Mouse (Mus musculus): Measurements from ENCODE around the gene Apeh. TPM values are rescaled to one million over a fixed set of nuclear protein-coding genes. Genes with fewer than 3 reads are reported as not detected.

Gene Apeh
- total and polyA plus RNA-seq, 3 experiments, result 69.0 to 76.1 TPM; not detected in 1

GRCm38 (mm10) chr9:108094998-108095411 lies 599 bp upstream of the Apeh start:
- Histone ChIP-seq H3K27me3 (ENCODE audit: control insufficient read depth in 1 of 2, insufficient read depth in 2 of 2, low read length in 2 of 2) (no peaks in the 10 kb centered on the region), H3K4me1 (ENCODE audit: control insufficient read depth in 1 of 2, insufficient read depth in 2 of 2, low read length in 2 of 2) (peaks cover 3 to 10% of the 10 kb centered on the region in 2 experiments; a peak in 3 of 4 replicates), H3K4me3 (ENCODE audit: control insufficient read depth in 1 of 2, insufficient read depth in 1 of 2, low read depth in 2 of 2, low read length in 2 of 2) (peak overlapping the region; percentile 66 to 77), H3K79me2 (ENCODE audit: control insufficient read depth, insufficient read depth, low read length, poor library complexity) (peaks cover 10% of the 10 kb centered on the region), H3K27ac (ENCODE audit: control insufficient read depth, low read depth, low read length) (peak overlapping the region; percentile 85), H3K36me3 (ENCODE audit: control insufficient read depth in 1 of 2, insufficient read depth in 2 of 2, low read length in 2 of 2) (no peaks in the 10 kb centered on the region; a peak in 1 of 4 replicates), H3K9me3 (replicated peaks; ENCODE audit: insufficient read depth, low read length) (no peaks in the 10 kb centered on the region), H3K9ac (ENCODE audit: control insufficient read depth, low read depth, low read length, poor library complexity, severe bottlenecking) (peak overlapping the region; percentile 69)
- peak; percentile 50; the same call in 1 of the 2 replicates for TF ChIP-seq SIN3A (IDR thresholded peaks at IDR 0.05; ENCODE audit: low read length)
- TF ChIP-seq MAFK (IDR thresholded peaks at IDR 0.05; ENCODE audit: borderline replicate concordance, low read depth, low read length), result no peak
- peak; percentile 56; the same call in 1 of the 2 replicates for TF ChIP-seq ETS1 (IDR thresholded peaks at IDR 0.05; ENCODE audit: low read depth, low read length)
- TF ChIP-seq CTCF (IDR thresholded peaks at IDR 0.05 in 2 of 3, conservative IDR thresholded peaks at IDR 0.05 in 1 of 3; ENCODE audit: control insufficient read depth in 1 of 3, insufficient read depth in 1 of 3, low read depth in 2 of 3, low read length in 3 of 3, poor library complexity in 1 of 3, severe bottlenecking in 1 of 3), result no peak
- peak; percentile 86 for TF ChIP-seq TCF12 (IDR thresholded peaks at IDR 0.05; ENCODE audit: low read depth, low read length)
- TF ChIP-seq MAZ (IDR thresholded peaks at IDR 0.05; ENCODE audit: low read depth, low read length), result peak; percentile 22; the same call in 1 of the 2 replicates
- peak; percentile 58 to 85 for TF ChIP-seq EP300 (IDR thresholded peaks at IDR 0.05; ENCODE audit: low read depth in 1 of 2, low read length in 2 of 2)
- TF ChIP-seq JUND (IDR thresholded peaks at IDR 0.05; ENCODE audit: low read depth, low read length), result no peak
- 0 out of 2 replicates have a peak, but pooled peaks have one; percentile 27 for TF ChIP-seq TBP (IDR thresholded peaks at IDR 0.05; ENCODE audit: low read depth, low read length)
- peak; percentile 70 for TF ChIP-seq GATA1 (IDR thresholded peaks at IDR 0.05; ENCODE audit: low read depth, low read length)
- TF ChIP-seq ZMIZ1 (IDR thresholded peaks at IDR 0.05; ENCODE audit: low read depth, low read length), result no peak; the same call in 1 of the 2 replicates
- TF ChIP-seq POLR2A (IDR thresholded peaks at IDR 0.05; ENCODE audit: control insufficient read depth in 1 of 2, insufficient read depth in 1 of 2, low read depth in 1 of 2, low read length in 2 of 2, poor library complexity in 1 of 2), result peak in 1 of 2 experiments; percentile 35; a peak in 1 of 4 replicates
- no peak for TF ChIP-seq MYC (IDR thresholded peaks at IDR 0.05; ENCODE audit: low read depth, low read length)
- TF ChIP-seq TAL1 (IDR thresholded peaks at IDR 0.05; ENCODE audit: low read length), result peak; percentile 91
- DNase-seq (ENCODE audit: low read depth, low spot score), result peak; percentile 86

DNA sequence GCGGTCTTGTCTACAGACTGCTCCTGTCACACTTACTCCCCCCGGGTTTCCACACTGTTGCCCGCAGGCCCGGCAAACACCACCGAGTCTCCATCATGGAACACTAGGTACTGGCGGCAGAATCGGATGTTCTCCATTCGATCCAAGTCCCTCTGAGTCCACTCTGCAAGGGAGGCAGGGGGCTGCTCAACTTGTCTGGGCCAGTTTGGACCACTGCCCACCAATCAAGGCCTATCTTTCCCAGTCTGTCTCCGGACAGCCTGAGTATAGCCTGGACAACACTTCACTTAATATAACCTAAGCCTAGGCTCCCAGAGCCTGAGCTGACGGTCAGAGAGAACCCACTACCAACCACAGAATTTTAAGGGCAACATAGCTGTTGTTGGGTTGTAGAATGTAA lies 820 bp downstream of the Apeh start:
- Histone ChIP-seq H3K36me3 (ENCODE audit: control insufficient read depth in 1 of 2, insufficient read depth in 2 of 2, low read length in 2 of 2) (no peaks in the 10 kb centered on the region; a peak in 1 of 4 replicates), H3K9me3 (replicated peaks; ENCODE audit: insufficient read depth, low read length) (no peaks in the 10 kb centered on the region), H3K27me3 (ENCODE audit: control insufficient read depth in 1 of 2, insufficient read depth in 2 of 2, low read length in 2 of 2) (no peaks in the 10 kb centered on the region), H3K4me3 (ENCODE audit: control insufficient read depth in 1 of 2, insufficient read depth in 1 of 2, low read depth in 2 of 2, low read length in 2 of 2) (peak overlapping the region; percentile 77 to 82), H3K27ac (ENCODE audit: control insufficient read depth, low read depth, low read length) (0 out of 2 replicates have a peak overlapping the region, but pooled peaks have one; percentile 2), H3K4me1 (ENCODE audit: control insufficient read depth in 1 of 2, insufficient read depth in 2 of 2, low read length in 2 of 2) (peaks cover 3 to 10% of the 10 kb centered on the region in 2 experiments; a peak in 3 of 4 replicates), H3K79me2 (ENCODE audit: control insufficient read depth, insufficient read depth, low read length, poor library complexity) (peaks cover 10% of the 10 kb centered on the region), H3K9ac (ENCODE audit: control insufficient read depth, low read depth, low read length, poor library complexity, severe bottlenecking) (peak overlapping the region; percentile 93)
- no peak for TF ChIP-seq ZKSCAN1 (IDR thresholded peaks at IDR 0.05; ENCODE audit: low read depth, low read length)
- no peak for TF ChIP-seq SMC3 (IDR thresholded peaks at IDR 0.05; ENCODE audit: low read depth, low read length)
- TF ChIP-seq MAX (IDR thresholded peaks at IDR 0.05; ENCODE audit: low read length), result no peak
- no peak for DNase-seq (ENCODE audit: low read depth, low spot score)
